23 mouse cellular contexts compared by ENCODE assay signal in the genomic region with DNA sequence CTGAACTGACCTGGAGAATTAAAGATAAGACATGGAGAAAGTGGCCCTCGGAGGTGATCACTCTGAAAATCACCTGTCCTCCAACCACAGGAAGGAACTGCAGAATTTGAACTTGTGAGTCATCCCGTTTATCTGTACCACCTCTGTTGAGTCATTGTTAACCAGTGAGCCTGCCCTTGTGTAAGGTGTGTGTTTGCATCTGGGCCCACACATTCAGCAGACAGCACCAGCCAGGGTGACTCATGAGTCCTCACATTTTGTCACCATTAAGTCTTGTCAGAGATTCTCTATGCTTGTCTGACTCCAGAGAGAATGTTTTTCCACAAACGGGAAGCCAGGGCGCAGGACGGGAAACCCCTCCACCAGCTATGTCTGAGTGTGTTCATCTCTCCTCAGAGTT.
"Had no signal": no experiment of that assay in that cellular context is flagged by ENCODE, and none has a peak within 500 bp of the region (broad histone marks: within the 10 kb centered on the region; RNA-seq: fewer than 3 reads in every experiment).

No protein-coding gene starts in this region.

- H3K27ac ChIP-seq: kidney, embryonic 15.5 days; limb, embryonic 12.5 days; limb, embryonic 15.5 days; liver, embryonic 14.5 days; midbrain, embryonic 10.5 days; midbrain, embryonic 13.5 days; neural tube, embryonic 13.5 days had no signal

- ATAC-seq: liver, postnatal 0 days; midbrain, embryonic 13.5 days; midbrain, embryonic 16.5 days had no signal

- H3K36me3 ChIP-seq: kidney, embryonic 15.5 days; limb, embryonic 12.5 days; limb, embryonic 15.5 days; midbrain, embryonic 10.5 days; midbrain, embryonic 13.5 days; neural tube, embryonic 13.5 days had no signal

- H3K27me3 ChIP-seq: kidney, embryonic 15.5 days; limb, embryonic 12.5 days; limb, embryonic 15.5 days; megakaryocyte, embryonic 14.5 days; midbrain, embryonic 13.5 days; neural tube, embryonic 13.5 days had no signal

- DNase-seq: kidney, adult 11 months; kidney, adult 8-10 months; kidney, postnatal 14 days; kidney, postnatal 4 days; left cerebral cortex, postnatal 4 days; liver, postnatal 0 days; lung, embryonic 14.5 days; lung, postnatal 10 days; lung, postnatal 36 days; retina, postnatal 1 day; right cerebral cortex, postnatal 14 days; thymus, postnatal 25 days had no signal

- H3K9me3 ChIP-seq: kidney, embryonic 15.5 days; limb, embryonic 12.5 days; limb, embryonic 15.5 days; megakaryocyte, embryonic 14.5 days; midbrain, embryonic 10.5 days; midbrain, embryonic 13.5 days; neural tube, embryonic 13.5 days had no signal

- H3K9ac ChIP-seq: kidney, embryonic 15.5 days; limb, embryonic 12.5 days; limb, embryonic 15.5 days; liver, embryonic 14.5 days; liver, postnatal 0 days; lung, embryonic 14.5 days; midbrain, embryonic 13.5 days; neural tube, embryonic 13.5 days had no signal

- H3K4me3 ChIP-seq: kidney, embryonic 15.5 days; limb, embryonic 12.5 days; limb, embryonic 15.5 days; megakaryocyte, embryonic 14.5 days; midbrain, embryonic 10.5 days; midbrain, embryonic 13.5 days; myocyte; neural tube, embryonic 13.5 days had no signal

- H3K4me1 ChIP-seq: megakaryocyte, embryonic 14.5 days; midbrain, embryonic 13.5 days; neural tube, embryonic 13.5 days had no signal

- H3K4me2 ChIP-seq: kidney, embryonic 15.5 days; limb, embryonic 12.5 days; limb, embryonic 15.5 days; liver, embryonic 11.5 days; lung, embryonic 14.5 days; midbrain, embryonic 13.5 days; neural tube, embryonic 13.5 days had no signal
